Mouse (Mus musculus) embryonic facial prominence, embryonic 11.5 days (tissue): ENCODE measurements around the gene Kat2b. TPM values are rescaled to one million over a fixed set of nuclear protein-coding genes. Genes with fewer than 3 reads are reported as not detected.

Source experiments
- ATAC-seq: fragments of 200-750 bp; cut with Nextera tagmentation; replicated peaks from 2 replicates; pipeline ENCODE4 v1.8.0; 2017; ENCODE audit warnings: low read depth; ENCODE audit not compliant: insufficient number of reproducible peaks, low FRiP score, low TSS enrichment
- DNase-seq: peaks from one replicate; pipeline ENCODE4 v3.0.0-alpha.2; 2015; ENCODE audit warnings: low spot score
- H3K27ac ChIP-seq: fragments of 300-500 bp; sonication (generic); replicated peaks from 2 replicates; pipeline ENCODE4 v1.5.1; 2014; ENCODE audit warnings: mild to moderate bottlenecking, low read depth, low read length, control low read depth
- H3K27me3 ChIP-seq: fragments of 300-500 bp; sonication (generic); 2 replicates; pipeline ENCODE4 v1.6.1; 2014; ENCODE audit warnings: mild to moderate bottlenecking, low read length, moderate library complexity, mixed read lengths; ENCODE audit not compliant: control insufficient read depth, insufficient read depth
- H3K36me3 ChIP-seq: fragments of 300-500 bp; sonication (generic); replicated peaks from 2 replicates; pipeline ENCODE4 v1.6.1; 2014; ENCODE audit warnings: low read depth, mild to moderate bottlenecking, low read length, moderate library complexity, mixed read lengths; ENCODE audit not compliant: control insufficient read depth, insufficient read depth
- H3K4me1 ChIP-seq: fragments of 300-500 bp; sonication (generic); 2 replicates; pipeline ENCODE4 v1.6.1; 2014; ENCODE audit warnings: low read length, mixed read lengths; ENCODE audit not compliant: control insufficient read depth, insufficient read depth
- H3K4me2 ChIP-seq: fragments of 300-500 bp; sonication (generic); 2 replicates; pipeline ENCODE4 v1.6.1; 2014; ENCODE audit warnings: low read depth, mild to moderate bottlenecking, control low read depth, low read length, moderate library complexity
- H3K4me3 ChIP-seq: fragments of 300-500 bp; sonication (generic); 2 replicates; pipeline ENCODE4 v1.5.1; 2014; ENCODE audit warnings: low read depth, low read length, control low read depth
- H3K9ac ChIP-seq: fragments of 300-500 bp; sonication (generic); replicated peaks from 2 replicates; pipeline ENCODE4 v1.6.1; 2014; ENCODE audit warnings: mild to moderate bottlenecking, control low read depth, low read length
- H3K9me3 ChIP-seq: fragments of 300-500 bp; sonication (generic); replicated peaks from 2 replicates; pipeline ENCODE4 v1.6.1; 2016; ENCODE audit warnings: mild to moderate bottlenecking, low read length, inconsistent platforms, mixed read lengths; ENCODE audit not compliant: control insufficient read depth
- WGBS: fragments of 180-500 bp; shearing (Covaris S2); extraction: QIAGEN DNeasy Blood & Tissue Kit; methylation state at CpG from one replicate; pipeline ENCODE4 v1.1.7; 2014; 5-methylcytosine and 5-hydroxymethylcytosine counted together
- polyA plus RNA-seq: library from polyadenylated mRNA; unstranded; fragments of >200 nt; fragmentation: Nextera tagmentation; extraction: Ambion mirVana; gene quantifications from 2 replicates; pipeline ENCODE4 v1.2.1, GENCODE M21; 2014

Kat2b gene
- polyA plus RNA-seq, 1 experiment from 2014 or later = 3.9 TPM

GRCm38 (mm10) chr17:53543591-53544324, 22.9 kb upstream of the Kat2b start:
- Histone ChIP-seq H3K9ac (no peak overlapping the region), H3K27me3 (no peaks in the 10 kb centered on the region), H3K4me1 (no peaks in the 10 kb centered on the region), H3K4me3 (no peak overlapping the region), H3K9me3 (no peaks in the 10 kb centered on the region), H3K27ac (no peak overlapping the region), H3K4me2 (no peak overlapping the region), H3K36me3 (no peaks in the 10 kb centered on the region)
- WGBS = 71% methylated on average over 9 of the region's 9 CpGs
- no peak for DNase-seq
- ATAC-seq = no peak

GRCm38 (mm10) chr17:53551306-53552299, 15.1 kb upstream of the Kat2b start:
- WGBS = 67% methylated on average over 8 of the region's 8 CpGs
- Histone ChIP-seq H3K4me2 (no peak overlapping the region), H3K9ac (no peak overlapping the region), H3K9me3 (no peaks in the 10 kb centered on the region), H3K4me1 (no peaks in the 10 kb centered on the region), H3K27me3 (no peaks in the 10 kb centered on the region), H3K27ac (no peak overlapping the region), H3K36me3 (no peaks in the 10 kb centered on the region), H3K4me3 (no peak overlapping the region)
- ATAC-seq (no peak), DNase-seq (no peak)

GRCm38 (mm10) chr17:53554088-53554487, 12.6 kb upstream of the Kat2b start:
- no peaks in the 10 kb centered on the region for H3K27me3 ChIP-seq
- H3K4me3 ChIP-seq = no peak overlapping the region
- H3K36me3 ChIP-seq = no peaks in the 10 kb centered on the region
- no peak for DNase-seq
- 76% methylated on average over 4 of the region's 4 CpGs for WGBS
- H3K4me2 ChIP-seq = no peak overlapping the region
- no peak overlapping the region for H3K9ac ChIP-seq
- ATAC-seq = no peak
- no peak overlapping the region for H3K27ac ChIP-seq
- no peaks in the 10 kb centered on the region for H3K4me1 ChIP-seq
- H3K9me3 ChIP-seq = no peaks in the 10 kb centered on the region

GRCm38 (mm10) chr17:53554813-53555212, 11.8 kb upstream of the Kat2b start:
- DNase-seq (no peak), ATAC-seq (no peak)
- H3K36me3 ChIP-seq = no peaks in the 10 kb centered on the region
- no peaks in the 10 kb centered on the region for H3K4me1 ChIP-seq
- no peak overlapping the region for H3K9ac ChIP-seq
- H3K4me2 ChIP-seq = no peak overlapping the region
- H3K27ac ChIP-seq = no peak overlapping the region
- 82% methylated on average over 3 of the region's 3 CpGs for WGBS
- no peaks in the 10 kb centered on the region for H3K9me3 ChIP-seq
- no peak overlapping the region for H3K4me3 ChIP-seq
- no peaks in the 10 kb centered on the region for H3K27me3 ChIP-seq

- no peaks in the 10 kb centered on the region for H3K27me3 ChIP-seq
- ATAC-seq (no peak), DNase-seq (no peak)
- no peak overlapping the region for H3K9ac ChIP-seq
- no peak overlapping the region for H3K27ac ChIP-seq
- no peaks in the 10 kb centered on the region for H3K36me3 ChIP-seq
- no peaks in the 10 kb centered on the region for H3K9me3 ChIP-seq
- 72% methylated on average over 3 of the region's 3 CpGs for WGBS
- H3K4me1 ChIP-seq = no peaks in the 10 kb centered on the region
- H3K4me3 ChIP-seq = no peak overlapping the region
- no peak overlapping the region for H3K4me2 ChIP-seq
Measured at GRCm38 (mm10) chr17:53557443-53557842, 9.2 kb upstream of the Kat2b start.

GRCm38 (mm10) chr17:53559646-53560045, 7.0 kb upstream of the Kat2b start:
- DNase-seq (no peak), ATAC-seq (no peak)
- no peaks in the 10 kb centered on the region for H3K36me3 ChIP-seq
- no peak overlapping the region for H3K4me2 ChIP-seq
- H3K27ac ChIP-seq = no peak overlapping the region
- no peaks in the 10 kb centered on the region for H3K27me3 ChIP-seq
- no peaks in the 10 kb centered on the region for H3K4me1 ChIP-seq
- 90% methylated on average over 5 of the region's 5 CpGs for WGBS
- no peak overlapping the region for H3K9ac ChIP-seq
- no peaks in the 10 kb centered on the region for H3K9me3 ChIP-seq
- no peak overlapping the region for H3K4me3 ChIP-seq

- H3K27ac ChIP-seq = no peak overlapping the region
- no peak overlapping the region for H3K9ac ChIP-seq
- H3K4me1 ChIP-seq = no peaks in the 10 kb centered on the region
- H3K27me3 ChIP-seq = no peaks in the 10 kb centered on the region
- H3K9me3 ChIP-seq = no peaks in the 10 kb centered on the region
- no peak overlapping the region for H3K4me3 ChIP-seq
- no peak for ATAC-seq
- WGBS = 76% methylated on average over 4 of the region's 4 CpGs
- no peaks in the 10 kb centered on the region for H3K36me3 ChIP-seq
- no peak overlapping the region for H3K4me2 ChIP-seq
- no peak for DNase-seq
Measured at GRCm38 (mm10) chr17:53561458-53562029, 5.1 kb upstream of the Kat2b start.
